Mouse (Mus musculus) embryonic fibroblast, embryonic 13.5 days (primary cell): Measurements from ENCODE around the gene Ccdc34. TPM values are rescaled to one million over a fixed set of nuclear protein-coding genes. Genes with fewer than 3 reads are reported as not detected.

Experiments used
- H3K27ac ChIP-seq: 2 replicates; pipeline ENCODE4 v1.5.1; 2012; ENCODE audit warnings: low read length, control low read depth, inconsistent platforms; ENCODE audit not compliant: insufficient read depth
- H3K4me1 ChIP-seq: 2 replicates; pipeline ENCODE4 v1.6.1; 2011; ENCODE audit warnings: low read length; ENCODE audit not compliant: control insufficient read depth, insufficient read depth
- H3K4me3 ChIP-seq: 2 replicates; pipeline ENCODE4 v1.5.1; 2011; ENCODE audit warnings: mild to moderate bottlenecking, control low read depth, low read length; ENCODE audit not compliant: insufficient read depth
- CTCF ChIP-seq: IDR thresholded peaks from 2 replicates; pipeline ENCODE4 v1.5.1; 2011; ENCODE audit warnings: mild to moderate bottlenecking, control low read depth, low read length, moderate library complexity, borderline replicate concordance; ENCODE audit not compliant: insufficient read depth
- POLR2A ChIP-seq: IDR thresholded peaks from 2 replicates; pipeline ENCODE4 v1.6.1; 2011; ENCODE audit warnings: low read depth, mild to moderate bottlenecking, control low read depth, low read length, moderate library complexity
- polyA plus RNA-seq: library from polyadenylated mRNA; stranded (reverse); fragments of >200 nt; gene quantifications from 2 replicates; pipeline ENCODE4 v1.2.4, GENCODE M21; 2011; ENCODE audit warnings: low read depth; ENCODE audit not compliant: missing spikeins, insufficient read length

Ccdc34 gene
- polyA plus RNA-seq, 1 experiment: 33.1 TPM

DNA sequence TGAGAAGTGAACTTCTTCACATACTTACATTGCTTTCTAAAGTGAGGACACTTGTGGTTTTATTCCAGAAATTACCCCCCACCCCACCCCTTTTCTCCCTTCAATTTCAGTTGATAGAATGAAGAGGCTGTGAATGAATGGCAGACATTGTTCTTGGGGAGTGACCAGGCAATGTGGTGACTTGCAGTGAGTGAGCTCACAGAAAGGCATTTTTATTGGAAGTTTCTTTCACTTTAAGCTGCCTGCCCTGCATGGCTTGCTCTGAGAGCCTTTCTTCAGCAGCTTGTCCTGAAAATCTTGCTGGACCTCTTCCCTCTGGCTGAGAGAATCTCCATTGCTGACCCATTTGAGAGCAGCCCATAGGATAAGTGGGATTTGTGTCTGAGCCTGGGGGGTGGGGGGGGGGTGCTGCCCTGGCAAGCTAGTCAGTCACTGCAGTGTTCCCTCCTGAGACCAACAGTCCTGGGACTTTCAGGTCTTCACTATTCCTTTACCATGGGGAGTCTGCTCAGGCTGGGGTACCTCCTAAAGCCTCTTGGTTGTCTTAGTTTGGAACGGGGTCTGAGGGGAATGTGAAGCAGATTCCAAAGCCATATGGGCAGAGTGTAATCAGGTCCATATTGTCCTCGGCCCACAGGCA is 159.3 kb downstream of the Ccdc34 start:
- Histone ChIP-seq H3K4me1 (peaks cover 8% of the 10 kb centered on the region), H3K27ac (peak overlapping the region; percentile 89), H3K4me3 (no peak overlapping the region)
- TF ChIP-seq CTCF: no peak
- no peak for TF ChIP-seq POLR2A

DNA sequence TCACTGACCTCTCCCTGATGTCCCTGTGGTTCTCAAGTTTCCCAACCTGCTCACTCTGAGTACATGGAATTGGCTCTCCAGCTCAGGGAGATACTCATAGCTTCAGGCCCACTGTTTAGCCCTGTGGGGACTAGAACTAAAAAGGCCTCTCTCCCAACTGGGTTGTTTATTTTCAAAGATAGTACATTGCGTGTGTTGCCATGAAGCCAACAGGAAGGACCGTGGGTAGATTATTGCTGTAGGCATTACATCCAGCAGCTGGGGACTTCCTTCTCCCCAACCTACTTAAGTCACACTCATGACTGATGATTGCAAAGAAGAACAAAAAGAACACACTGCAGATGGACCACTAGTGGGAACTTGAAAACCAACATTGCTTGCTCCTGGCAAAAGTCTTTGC is 159.8 kb downstream of the Ccdc34 start:
- Histone ChIP-seq H3K4me1 (peaks cover 8% of the 10 kb centered on the region), H3K4me3 (no peak overlapping the region), H3K27ac (peak overlapping the region; percentile 89)
- TF ChIP-seq CTCF (no peak), POLR2A (no peak)

DNA sequence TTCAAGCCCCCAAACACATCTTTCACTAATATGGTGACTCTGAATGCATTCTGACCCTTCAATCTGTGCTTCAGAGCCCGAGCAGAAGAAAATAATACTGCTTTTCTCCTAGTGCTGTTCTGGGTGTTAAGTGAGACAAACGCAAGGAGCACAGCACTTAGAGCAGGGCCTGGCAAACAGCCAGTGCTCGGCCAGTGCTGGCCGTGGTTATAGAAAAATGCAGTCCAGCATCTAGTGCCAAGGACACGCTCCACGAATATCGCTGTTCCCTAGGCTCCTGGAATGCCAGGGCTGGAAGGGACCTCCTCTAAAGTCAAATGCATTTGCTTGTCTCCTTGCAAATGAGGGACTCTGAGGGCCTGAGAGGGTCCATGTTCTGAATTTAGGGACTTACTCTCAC is 160.3 kb downstream of the Ccdc34 start:
- peaks cover 8% of the 10 kb centered on the region for H3K4me1 ChIP-seq
- H3K27ac ChIP-seq: peak overlapping the region; percentile 89
- TF ChIP-seq CTCF: no peak

DNA sequence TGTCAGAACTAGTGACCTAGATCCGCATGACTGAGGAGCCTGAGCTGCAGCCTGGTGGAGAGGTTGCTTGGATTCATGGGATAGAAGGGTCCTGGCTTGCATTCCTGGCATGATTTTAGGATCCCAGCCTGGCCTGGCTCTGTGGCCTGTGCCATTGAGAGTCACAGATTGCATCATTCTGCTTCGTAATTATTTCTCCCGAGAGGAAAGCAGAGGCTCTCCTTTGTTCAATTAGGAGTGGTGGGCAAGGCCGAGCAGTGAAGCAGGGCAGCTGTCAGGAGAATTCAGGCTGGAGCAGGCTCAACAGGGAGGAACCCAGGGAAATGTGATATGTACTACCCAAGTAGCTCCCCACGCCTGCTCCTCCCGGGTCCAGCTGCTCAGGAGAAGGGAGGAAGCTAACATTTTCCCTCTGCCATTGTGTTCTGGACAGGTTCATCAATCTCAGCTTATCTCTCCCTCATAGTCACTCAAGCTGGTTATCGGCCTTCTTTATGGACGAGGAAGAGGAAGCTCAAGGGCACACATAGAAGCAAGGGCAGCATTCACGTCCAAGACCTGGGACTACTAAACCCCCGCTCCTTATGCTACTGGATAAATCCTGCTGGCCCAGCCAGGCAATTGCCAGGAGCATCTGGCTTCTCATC is 162.2 kb downstream of the Ccdc34 start:
- Histone ChIP-seq H3K4me1 (peaks cover 8% of the 10 kb centered on the region), H3K4me3 (no peak overlapping the region), H3K27ac (no peak overlapping the region)
- TF ChIP-seq POLR2A: no peak
- TF ChIP-seq CTCF: no peak

More for the DNA sequence above, 160.3 kb downstream of the Ccdc34 start:
- no peak overlapping the region for H3K4me3 ChIP-seq

DNA sequence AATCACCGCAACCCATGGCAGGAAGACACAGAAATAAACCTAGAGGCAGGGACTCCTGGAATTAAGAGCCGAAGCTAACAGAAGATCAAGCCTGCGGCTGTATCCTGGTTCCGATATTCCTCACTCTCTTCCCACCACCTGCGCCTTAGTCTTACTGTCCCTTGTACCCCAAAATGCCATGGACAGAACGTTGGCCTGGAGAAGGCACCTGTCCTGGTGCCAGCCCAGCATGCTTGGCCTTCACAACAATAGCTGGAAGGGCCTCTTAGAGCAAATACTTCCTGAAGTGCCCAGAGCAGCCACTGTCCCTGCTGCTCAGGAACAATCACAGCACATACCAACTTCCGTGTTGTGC is 162.7 kb downstream of the Ccdc34 start:
- no peak overlapping the region for H3K27ac ChIP-seq
- no peak overlapping the region for H3K4me3 ChIP-seq
- H3K4me1 ChIP-seq: peaks cover 10% of the 10 kb centered on the region
- TF ChIP-seq POLR2A: no peak
- TF ChIP-seq CTCF: no peak

DNA sequence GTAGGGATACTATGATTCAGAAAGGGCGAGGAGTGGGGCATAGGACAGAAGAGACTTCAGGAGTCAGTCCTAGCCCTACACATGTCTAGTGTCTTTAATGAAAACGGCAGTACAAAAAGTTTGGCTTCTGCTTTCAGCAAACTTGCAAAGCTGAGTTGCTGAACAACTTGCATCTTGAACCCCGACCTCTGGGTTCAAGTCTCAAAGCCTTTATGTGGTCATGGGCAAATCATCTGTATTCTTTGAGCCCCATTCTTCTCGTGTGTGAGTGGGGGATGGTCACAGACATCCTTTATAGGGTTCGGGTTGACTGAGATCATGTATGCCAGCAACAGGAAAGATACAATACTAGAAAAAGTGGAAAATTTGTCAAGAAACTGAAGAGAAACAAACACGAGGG is 164.0 kb downstream of the Ccdc34 start:
- no peak for TF ChIP-seq CTCF
- TF ChIP-seq POLR2A: no peak
- Histone ChIP-seq H3K4me3 (no peak overlapping the region), H3K27ac (no peak overlapping the region), H3K4me1 (peaks cover 11% of the 10 kb centered on the region)

DNA sequence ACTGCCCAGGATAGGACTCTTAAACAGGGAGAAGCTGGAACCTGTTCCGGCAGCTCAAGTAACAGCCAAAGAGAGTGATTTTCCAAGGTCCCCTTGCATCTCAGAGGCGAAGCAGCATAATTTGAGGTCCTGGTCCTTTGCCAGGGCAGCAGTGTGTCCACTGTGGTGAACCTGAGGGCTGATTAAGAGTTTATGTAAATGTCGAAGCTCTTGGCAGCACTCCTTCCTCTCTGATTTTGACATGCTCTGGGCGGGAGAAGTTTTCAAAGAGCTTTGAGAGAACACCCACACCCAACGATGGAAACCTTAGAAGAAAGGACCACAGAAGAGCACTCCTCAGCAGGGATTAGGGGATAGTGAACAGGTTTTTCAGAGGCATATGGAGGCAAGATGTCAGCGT is 164.6 kb downstream of the Ccdc34 start:
- Histone ChIP-seq H3K4me3 (no peak overlapping the region), H3K27ac (peak overlapping the region; percentile 35; the same call in 1 of the 2 replicates)
- no peak for TF ChIP-seq CTCF
- TF ChIP-seq POLR2A: no peak

DNA sequence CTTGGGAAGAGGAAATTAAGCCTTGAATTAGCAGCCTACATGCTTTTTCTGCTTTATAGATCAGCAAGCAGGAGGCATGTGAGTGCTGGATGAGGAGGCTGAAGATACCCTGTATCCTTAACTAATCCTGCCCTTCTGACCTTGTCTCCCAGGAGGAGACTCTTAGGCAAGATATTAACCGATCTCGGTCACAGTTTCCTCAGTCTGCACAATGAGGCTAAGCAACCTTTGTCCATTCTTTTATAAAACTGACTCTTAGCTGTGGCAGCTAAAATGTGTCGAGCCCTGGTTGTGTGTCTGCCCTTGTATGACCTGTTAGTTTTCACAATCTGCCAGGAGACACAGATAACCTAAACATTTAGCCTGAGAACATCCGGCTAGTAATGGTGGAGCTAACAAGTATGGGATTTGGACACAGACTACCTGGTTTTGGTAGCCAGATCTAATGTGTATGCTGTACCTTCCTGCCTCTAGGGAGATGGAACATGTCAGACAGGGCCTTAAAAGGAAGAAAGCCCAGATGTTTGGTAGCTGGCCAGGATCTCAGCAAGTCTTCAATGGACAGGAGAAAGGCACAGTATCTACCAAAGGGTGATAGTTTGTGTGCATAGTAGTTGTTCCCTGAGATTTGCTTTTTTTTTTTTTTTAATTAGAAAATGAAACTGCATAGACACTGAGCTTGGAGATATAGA is 165.3 kb downstream of the Ccdc34 start:
- peaks cover 5% of the 10 kb centered on the region for H3K4me1 ChIP-seq
- no peak overlapping the region for H3K4me3 ChIP-seq
- H3K27ac ChIP-seq: no peak overlapping the region
- TF ChIP-seq POLR2A (no peak), CTCF (no peak)

More for the DNA sequence above, 164.6 kb downstream of the Ccdc34 start:
- peaks cover 7% of the 10 kb centered on the region for H3K4me1 ChIP-seq

DNA sequence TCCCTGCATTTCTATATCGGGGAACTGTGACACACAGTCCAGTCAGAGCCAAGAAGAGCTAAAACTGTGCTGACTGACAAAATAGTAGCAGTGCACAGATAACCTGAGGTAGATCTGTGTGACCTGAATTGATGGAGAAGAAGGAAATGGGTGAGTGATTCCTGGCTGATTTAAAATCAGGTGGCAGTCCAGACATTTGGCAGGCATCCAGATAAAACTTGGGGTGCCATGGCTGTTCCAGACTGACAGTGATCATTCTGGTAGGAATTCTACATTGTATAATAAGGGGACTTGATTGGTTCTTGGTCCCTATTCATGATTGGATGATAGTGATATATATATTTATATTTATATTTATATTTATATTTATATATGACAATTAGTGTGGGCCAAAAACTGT is 166.5 kb downstream of the Ccdc34 start:
- TF ChIP-seq CTCF (no peak), POLR2A (no peak)
- Histone ChIP-seq H3K4me1 (peaks cover 5% of the 10 kb centered on the region), H3K27ac (no peak overlapping the region), H3K4me3 (no peak overlapping the region)

DNA sequence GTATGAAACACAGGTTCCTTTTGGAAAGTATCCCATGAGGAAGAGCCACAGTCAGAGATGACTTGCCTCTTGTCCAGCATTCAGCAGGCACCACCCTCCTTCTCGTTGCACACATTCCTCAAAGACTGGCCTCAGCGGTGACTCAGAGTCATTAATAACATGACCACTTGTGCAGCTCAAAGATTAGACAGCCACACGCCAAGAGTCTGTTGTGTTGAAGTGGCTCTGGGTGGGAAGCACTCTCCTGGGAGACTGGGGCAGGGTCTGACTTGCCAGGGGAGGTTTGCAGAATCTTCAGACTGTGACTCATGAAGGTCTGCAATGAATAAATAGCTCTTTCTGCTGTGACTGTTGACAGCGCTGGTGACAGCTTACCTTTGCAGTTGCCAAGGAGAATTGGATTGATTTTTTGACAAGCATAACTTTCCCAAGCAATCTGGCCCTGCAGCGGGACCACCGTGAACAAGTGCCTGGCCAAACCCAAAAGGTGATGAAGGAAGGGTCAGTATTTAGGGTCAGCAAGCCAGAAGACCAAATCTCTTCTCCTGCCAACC is 168.9 kb downstream of the Ccdc34 start:
- TF ChIP-seq POLR2A (no peak), CTCF (no peak)
- peaks cover 10% of the 10 kb centered on the region for H3K4me1 ChIP-seq
- peak overlapping the region; percentile 68 for H3K27ac ChIP-seq
- H3K4me3 ChIP-seq: no peak overlapping the region
